Mouse (Mus musculus): ENCODE measurements around the gene Rora.

DNA sequence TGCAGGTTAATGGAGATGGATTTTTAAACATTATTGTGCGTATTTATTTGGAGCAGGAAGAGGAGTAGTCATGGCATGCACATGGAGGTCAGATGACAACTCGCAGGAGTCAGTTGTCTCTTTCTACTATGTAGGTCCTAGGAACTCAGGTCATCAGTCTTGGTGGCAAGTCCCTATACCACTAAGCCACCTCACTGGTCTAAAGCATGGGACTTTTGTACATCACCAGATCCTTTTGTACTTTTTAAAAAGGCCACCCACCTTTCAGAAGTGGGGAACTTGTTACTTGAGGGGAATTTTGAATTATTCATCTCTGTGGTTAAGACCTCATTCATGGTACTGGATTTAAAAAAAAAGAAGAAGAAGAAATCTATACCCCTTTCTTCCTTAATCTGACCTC is 696.0 kb downstream of the Rora start:
- TF ChIP-seq CTCF (IDR thresholded peaks at IDR 0.05; ENCODE audit: control insufficient read depth, insufficient read depth, insufficient replicate concordance, low read depth, low read length) (no peak), POLR2A (IDR thresholded peaks at IDR 0.05; ENCODE audit: control insufficient read depth, low read depth, low read length) (no peak)
